Mouse (Mus musculus): ENCODE measurements around the gene Mef2d.

Gene Mef2d

DNA sequence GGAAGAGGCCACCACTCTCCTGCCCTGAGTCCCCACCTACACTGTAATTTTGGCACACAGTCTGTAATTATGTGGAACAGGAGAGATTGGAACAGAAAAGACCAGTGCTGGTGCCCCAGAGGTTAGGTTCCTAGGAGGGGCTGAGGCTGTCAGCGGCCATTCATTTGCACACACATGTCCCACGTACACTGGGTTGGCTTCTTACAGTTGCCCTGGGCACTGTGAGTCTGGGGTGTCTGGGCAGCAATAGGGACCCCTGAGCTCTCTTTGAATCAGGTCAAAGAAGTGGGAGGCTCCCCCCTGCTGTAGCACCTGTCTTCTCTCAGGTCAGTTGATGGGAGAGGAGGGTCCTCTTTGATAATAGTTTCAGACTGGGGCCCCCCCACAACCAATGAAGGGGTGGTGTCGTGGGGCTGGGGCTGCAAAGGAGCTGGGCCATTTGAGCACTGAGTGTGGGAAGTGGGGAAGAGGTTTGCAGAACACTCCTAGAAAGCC lies 66.1 kb downstream of the Mef2d start:
- DNase-seq (ENCODE audit: low spot score) = no peak

DNA sequence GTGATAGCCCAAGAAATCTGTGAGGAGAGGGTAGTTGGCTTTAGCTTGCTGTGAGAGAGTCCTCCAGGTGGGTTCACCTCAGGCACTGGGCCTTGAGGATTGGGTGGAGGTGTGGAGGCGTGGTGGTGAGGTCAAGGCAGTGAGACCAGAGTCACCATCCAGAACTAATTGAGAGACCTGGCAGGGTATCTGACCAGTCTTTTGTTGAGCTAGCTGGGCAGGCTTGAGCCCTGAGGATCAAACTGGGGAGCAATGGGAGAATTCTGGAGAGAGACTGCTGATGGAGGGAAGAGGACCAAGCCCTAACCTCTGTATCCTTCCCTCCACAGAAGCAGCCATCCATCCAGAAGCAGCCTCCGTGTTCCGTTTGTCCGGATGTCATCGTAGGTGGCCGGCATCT lies 67.1 kb downstream of the Mef2d start:
- no peak for DNase-seq (ENCODE audit: low spot score)

DNA sequence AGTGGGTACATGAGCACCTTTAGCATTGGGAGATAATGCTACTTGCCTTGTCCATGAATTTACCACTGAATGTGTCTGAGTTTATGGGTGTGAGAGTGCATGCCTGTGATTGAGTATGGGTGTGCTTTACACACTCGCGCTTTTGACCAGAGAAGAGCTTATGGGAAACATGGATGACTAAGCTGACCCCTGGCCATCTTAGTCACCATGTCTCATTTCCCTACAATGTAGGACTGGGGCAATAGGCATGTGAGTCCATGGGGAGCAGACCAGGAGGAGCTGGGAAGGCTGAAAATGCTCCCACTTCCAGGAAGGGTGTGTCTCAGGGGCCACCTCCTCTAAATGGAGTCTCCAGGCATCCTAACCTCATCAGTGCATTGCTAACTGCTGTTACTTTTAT lies 67.9 kb downstream of the Mef2d start:
- no peak for DNase-seq (ENCODE audit: low spot score)

DNA sequence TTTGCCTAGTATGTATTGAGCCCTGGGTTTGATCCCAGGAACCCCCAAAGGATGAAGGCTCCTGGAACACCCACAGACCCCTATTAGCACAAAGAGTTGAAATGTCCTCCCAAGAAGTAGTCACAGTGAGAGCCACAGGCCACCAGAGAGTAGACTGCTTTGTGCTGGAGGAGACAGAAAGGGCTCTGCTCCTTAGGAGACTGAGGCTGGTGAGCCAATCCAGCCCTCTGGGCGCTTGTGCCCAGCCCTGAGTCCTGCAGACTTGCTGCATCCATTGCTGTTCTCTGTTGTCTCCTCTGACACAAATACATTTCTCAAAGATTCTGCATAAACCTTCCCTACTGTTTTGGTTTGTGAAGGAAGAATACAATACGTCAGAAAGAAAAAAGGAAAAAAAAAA lies 68.7 kb downstream of the Mef2d start:
- DNase-seq (ENCODE audit: low spot score) = no peak

DNA sequence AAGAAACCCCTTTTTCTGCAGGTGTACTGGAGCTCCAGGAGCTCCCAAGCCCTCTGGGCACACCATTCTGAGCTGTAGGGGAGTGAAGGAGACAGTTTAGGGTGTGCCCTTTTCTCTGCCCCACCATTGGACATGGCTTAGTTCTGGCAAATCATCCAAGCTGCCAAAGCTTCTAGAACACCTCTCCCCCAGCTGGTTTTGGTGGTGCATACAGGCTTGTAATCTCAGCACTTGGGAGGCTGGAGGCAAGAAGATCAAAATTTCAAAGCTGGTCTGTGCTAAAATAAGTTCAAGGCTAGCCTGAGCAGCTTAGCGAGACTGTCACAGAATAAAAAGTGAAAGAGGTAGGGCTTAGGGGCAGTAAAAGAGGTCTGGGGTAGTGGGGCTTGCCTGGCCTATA lies 70.2 kb downstream of the Mef2d start:
- DNase-seq (ENCODE audit: low spot score) = no peak

DNA sequence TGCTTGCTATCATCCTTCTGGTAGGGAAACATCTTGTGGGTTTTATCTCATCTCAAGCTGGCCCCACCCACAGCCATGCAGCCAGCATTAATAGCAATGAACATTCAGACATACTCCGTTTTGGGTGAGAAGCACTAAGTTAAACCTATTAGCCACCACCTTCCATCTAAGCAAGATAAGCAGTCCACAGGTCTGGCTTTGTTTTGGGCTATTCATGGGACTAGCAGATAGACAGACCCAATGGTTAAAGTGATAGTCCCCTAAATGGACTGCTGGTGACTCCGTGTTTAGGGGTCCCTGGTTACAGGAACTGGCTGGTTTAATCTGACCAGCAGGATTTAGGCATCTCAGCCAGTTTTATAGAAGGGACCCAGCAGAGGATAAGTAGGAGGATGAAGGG lies 70.8 kb downstream of the Mef2d start:
- no peak for DNase-seq (ENCODE audit: low spot score)

DNA sequence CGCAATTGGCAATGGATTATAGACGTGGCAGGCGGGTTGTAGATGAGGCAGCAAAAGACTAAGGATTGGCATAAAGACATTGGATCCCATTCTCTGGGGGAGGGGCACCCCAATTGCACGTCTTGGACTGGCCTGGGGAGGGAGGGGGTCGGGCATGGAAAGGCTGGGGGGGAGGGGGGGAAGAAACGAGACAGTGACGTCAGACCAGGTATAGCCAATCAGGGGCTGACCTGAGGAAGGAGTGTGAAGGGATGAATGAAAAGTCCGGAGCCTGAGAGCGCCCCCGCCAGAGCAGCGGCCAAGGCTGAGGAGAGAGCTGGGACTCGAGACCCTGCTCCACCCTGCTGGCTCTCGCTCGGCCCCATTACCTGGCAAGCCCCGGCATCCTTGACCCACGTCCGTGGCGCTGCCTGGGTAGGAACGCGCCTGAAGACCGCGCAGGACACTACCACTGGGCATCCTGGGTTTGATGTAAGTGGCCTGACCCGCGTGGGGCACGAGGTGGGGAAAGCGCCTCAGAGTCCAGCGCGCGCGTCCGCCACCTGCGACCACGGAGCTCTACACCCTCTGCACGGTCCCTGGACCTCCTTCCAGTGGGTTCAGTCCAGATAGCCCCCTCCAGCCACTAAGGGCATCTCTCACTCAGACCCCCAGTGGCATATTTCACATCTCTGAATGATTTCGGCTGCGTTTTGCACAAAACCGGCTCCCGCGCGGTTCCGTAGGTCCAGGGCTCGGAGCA lies 72.2 kb downstream of the Mef2d start:
- no peak for DNase-seq (ENCODE audit: low spot score)

DNA sequence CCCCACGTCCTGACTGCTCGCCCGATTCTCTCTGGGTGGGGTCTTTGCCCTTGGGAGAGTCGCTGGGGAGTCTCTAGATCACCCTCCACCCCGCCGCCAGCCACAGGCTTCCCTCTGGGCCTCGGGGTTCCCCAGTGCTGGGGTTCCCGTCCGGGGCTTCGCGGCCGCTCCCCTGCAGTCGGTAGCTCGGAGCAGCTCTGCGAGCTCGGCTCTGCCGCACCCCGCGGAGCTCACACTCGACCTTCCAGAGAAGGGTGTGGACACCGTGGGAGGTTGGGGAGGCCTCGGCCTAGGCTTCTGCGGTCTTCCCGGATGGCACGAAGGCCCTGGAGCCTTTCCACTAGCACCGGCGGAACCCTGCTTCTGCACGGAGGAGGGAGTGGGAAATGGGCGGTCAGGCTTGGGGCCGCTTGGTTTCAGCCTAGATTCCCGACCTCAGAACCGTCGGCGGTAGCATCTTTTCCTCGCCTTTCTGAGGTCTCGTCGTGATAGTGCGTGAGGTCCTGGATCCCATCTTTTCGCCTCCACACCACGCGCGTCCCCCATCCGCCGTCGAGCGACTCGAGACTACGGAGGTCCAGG lies 72.9 kb downstream of the Mef2d start:
- no peak for DNase-seq (ENCODE audit: low spot score)

DNA sequence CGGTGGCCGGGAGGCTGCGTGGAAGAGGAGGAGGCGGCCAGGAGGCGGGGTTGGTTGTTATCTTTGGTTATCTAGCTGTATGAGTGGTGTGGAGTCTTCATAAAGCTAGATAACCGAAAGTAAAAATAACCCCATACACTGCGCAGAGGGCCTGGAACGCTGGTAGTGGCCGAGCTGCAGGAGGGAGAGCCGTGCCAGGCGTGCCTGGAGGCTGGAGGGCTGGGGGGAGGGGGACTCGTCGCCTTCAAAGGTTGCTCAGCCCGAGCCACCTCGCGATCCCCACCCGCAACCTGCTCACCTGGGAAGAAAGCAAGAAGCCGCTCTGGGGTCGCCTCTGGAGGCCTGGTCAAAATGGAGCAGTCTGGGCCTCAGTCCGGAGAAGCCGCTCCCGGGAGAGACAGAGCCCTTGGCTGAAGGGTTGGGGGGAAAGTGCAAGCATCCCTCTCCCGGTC lies 73.4 kb downstream of the Mef2d start:
- DNase-seq (ENCODE audit: low spot score) = no peak

DNA sequence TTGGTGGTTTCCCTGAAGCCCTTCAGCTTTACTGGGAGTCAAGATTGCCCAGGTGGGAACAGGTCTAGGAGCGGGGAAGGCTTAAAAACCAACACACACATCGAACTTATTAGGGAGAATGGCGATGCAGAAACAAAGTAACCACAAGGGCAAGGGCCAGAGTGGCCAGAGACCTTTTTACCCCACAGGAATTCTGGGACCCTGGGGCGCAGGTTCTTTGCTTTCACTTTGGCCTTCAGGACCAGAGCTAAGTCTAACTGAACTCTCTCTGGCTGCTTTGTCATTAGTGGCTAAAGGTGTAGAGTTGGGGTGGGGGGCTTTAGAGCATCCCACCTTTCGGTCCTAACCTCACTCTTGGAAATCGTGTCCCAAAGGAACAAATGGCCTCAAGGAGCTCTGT lies 73.9 kb downstream of the Mef2d start:
- no peak for DNase-seq (ENCODE audit: low spot score)

DNA sequence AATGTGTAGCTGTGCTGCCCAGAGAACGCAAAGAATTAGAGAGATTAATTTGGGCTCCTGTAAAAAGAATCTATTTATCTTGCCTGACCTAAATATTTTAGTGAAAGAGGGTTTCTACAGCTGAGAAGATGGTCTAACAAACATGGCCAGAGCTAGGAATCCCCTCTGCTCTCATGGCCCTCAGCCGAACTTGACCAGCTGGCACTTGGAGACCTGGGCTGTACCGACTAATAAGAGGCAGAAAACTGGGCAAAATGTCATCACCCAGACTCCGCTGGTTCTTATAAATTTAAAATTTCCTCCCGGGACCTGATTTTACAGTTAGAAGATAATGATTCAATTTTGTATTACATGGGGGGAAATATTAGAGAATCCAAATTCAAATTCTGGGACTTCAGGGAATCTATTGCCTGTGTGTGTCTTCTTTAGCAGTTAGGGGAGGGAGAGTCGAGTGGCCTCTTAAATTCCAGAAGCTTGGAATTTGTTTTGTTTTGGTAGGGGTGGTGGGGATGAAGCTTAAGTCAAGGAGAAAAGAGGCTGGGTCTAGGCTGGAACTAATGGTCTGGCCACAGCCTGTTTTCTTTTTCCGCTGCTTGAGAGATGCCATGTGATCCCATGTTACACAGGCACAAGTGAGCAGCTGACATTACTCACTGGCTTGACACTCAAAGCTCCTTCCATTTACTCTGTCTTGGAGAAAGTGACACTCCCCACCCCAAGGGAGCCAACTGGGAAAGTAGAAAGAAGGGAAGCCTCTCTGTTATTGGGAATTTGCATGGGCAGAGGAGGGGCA lies 74.6 kb downstream of the Mef2d start:
- no peak for DNase-seq (ENCODE audit: low spot score)

DNA sequence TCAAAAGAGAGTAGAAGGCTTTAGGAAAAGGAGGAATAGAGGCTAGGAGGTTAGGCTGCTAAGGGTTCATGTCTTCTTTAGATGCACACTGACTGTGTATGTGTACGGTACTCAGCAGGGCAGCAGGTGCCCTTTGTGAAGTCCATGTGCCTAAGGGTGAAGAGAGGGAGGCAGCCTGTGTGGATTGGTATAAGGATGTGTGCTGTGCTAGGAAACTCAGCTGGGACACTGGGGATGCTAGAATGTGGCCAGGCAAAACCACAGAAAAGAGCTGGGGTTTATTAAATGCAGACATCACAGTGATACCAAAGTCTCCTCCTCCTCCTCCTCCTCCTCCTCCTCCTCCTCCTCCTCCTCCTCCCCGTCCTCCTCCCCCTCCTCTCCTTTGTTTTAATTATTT lies 75.5 kb downstream of the Mef2d start:
- no peak for DNase-seq (ENCODE audit: low spot score)

DNA sequence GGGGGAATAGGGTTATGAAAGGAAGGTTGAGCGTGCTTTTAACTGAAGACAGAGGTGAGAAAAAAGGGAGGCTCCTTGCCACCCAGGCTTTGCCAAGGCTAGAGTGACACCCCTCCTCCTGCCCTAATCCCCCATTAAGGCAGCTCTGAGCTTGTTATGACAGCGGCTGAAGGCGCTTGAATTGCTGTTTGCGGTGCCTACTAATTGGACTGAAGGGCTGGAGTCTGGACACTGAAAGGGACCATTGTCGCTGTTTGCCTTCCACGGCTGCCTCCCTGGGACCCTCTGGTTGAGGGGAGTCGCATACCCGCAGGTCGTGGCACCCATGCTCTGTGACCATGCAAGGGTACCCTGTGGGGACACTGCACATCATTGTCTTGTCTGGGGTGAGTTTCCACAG lies 77.8 kb downstream of the Mef2d start:
- DNase-seq (ENCODE audit: low spot score) = no peak

DNA sequence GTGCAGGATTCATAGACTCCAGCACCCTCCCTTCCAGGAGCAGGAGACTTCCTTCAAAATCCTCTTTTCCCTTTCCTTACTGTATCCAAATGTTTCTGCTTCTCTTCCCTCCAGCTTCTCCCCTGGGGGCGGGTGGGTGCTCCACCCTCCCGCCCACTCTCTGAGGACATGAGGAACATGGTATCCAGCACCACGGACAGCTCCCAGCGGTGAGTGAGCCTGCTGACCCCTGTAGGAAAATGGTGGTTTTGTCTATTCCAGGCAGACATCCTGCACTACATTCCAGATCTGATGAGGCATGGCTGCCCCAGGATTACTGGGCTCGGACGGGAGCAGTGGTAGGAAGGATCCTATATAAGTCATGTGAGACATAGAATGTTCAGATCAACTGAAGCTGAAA lies 78.7 kb downstream of the Mef2d start:
- DNase-seq (ENCODE audit: low spot score) = peak; percentile 48
